Mouse (Mus musculus) midbrain, embryonic 12.5 days (tissue): ENCODE data around the gene Tbc1d10c. TPM values are rescaled to one million over a fixed set of nuclear protein-coding genes. Genes with fewer than 3 reads are reported as not detected.

Source experiments
- microRNA-seq: library from miRNA; unstranded; fragments of <30 nt; microRNA quantifications from one replicate; pipeline ENCODE4, GENCODE M21; 2017
- polyA plus RNA-seq: library from polyadenylated mRNA; unstranded; fragments of >200 nt; fragmentation: Nextera tagmentation; extraction: Ambion mirVana; gene quantifications from 2 replicates; pipeline ENCODE4 v1.2.1, GENCODE M21; 2016

Tbc1d10c gene
- polyA plus RNA-seq, 1 experiment from 2014 or later: 0.73 TPM

Small RNA genes within 50 kb of the gene (microRNA-seq; reads per million reads assigned to microRNA genes)
- gene Gm26115: not detected

Other genes starting within 250 kb of the Tbc1d10c start
- gene Aldh3b3, start 232.6 kb downstream of the Tbc1d10c start, polyA plus RNA-seq: not detected in 2 replicates
- 0.62 and 1.0 TPM in 2 replicates for gene Aldh3b2, start 219.0 kb downstream of the Tbc1d10c start, polyA plus RNA-seq
- gene Acy3, start 204.7 kb downstream of the Tbc1d10c start, polyA plus RNA-seq: 0.88 and 1.3 TPM in 2 replicates
- gene Tbx10, start 198.5 kb downstream of the Tbc1d10c start, polyA plus RNA-seq: not detected in 2 replicates
- 15.6 and 17.6 TPM in 2 replicates for gene Nudt8, start 190.7 kb downstream of the Tbc1d10c start, polyA plus RNA-seq
- 3.5 and 4.5 TPM in 2 replicates for gene Gm49405, start 190.7 kb downstream of the Tbc1d10c start, polyA plus RNA-seq
- 3.6 and 5.2 TPM in 2 replicates for gene Doc2g, start 188.0 kb downstream of the Tbc1d10c start, polyA plus RNA-seq
- gene Ndufv1, start 178.5 kb downstream of the Tbc1d10c start, polyA plus RNA-seq: 181 and 188 TPM in 2 replicates
- gene Gstp1, start 153.3 kb downstream of the Tbc1d10c start, polyA plus RNA-seq: 323 and 328 TPM in 2 replicates
- gene Gstp2, start 145.3 kb downstream of the Tbc1d10c start, polyA plus RNA-seq: 1.6 and 2.4 TPM in 2 replicates
- not detected in 2 replicates for gene Gstp3, start 131.7 kb downstream of the Tbc1d10c start, polyA plus RNA-seq
- gene Cabp2, start 109.7 kb downstream of the Tbc1d10c start, polyA plus RNA-seq: not detected in 2 replicates
- 66.7 and 68.0 TPM in 2 replicates for gene Cdk2ap2, start 94.1 kb downstream of the Tbc1d10c start, polyA plus RNA-seq
- 27.2 and 29.0 TPM in 2 replicates for gene Pitpnm1, start 91.3 kb downstream of the Tbc1d10c start, polyA plus RNA-seq
- gene Aip, start 65.4 kb downstream of the Tbc1d10c start, polyA plus RNA-seq: 59.5 and 63.6 TPM in 2 replicates
- not detected in 2 replicates for gene Gpr152, start 51.5 kb downstream of the Tbc1d10c start, polyA plus RNA-seq
- gene Cabp4, start 47.3 kb downstream of the Tbc1d10c start, polyA plus RNA-seq: 0.12 and 0.14 TPM in 2 replicates
- gene Coro1b, start 42.7 kb downstream of the Tbc1d10c start, polyA plus RNA-seq: 121 and 133 TPM in 2 replicates
- 0.42 and 0.71 TPM in 2 replicates for gene Ptprcap, start 37.7 kb downstream of the Tbc1d10c start, polyA plus RNA-seq
- 62.8 and 63.3 TPM in 2 replicates for gene Rps6kb2, start 27.9 kb downstream of the Tbc1d10c start, polyA plus RNA-seq
- 3.8 and 4.2 TPM in 2 replicates for gene Carns1, start 15.8 kb downstream of the Tbc1d10c start, polyA plus RNA-seq
- 709 and 733 TPM in 2 replicates for gene Ppp1ca, start 781 bp upstream of the Tbc1d10c start, polyA plus RNA-seq
- 35.0 and 41.5 TPM in 2 replicates for gene Rad9a, start 10.4 kb upstream of the Tbc1d10c start, polyA plus RNA-seq
- gene Clcf1, start 23.0 kb upstream of the Tbc1d10c start, polyA plus RNA-seq: 0.48 and 0.94 TPM in 2 replicates
- gene AC109138.7, start 23.1 kb upstream of the Tbc1d10c start, polyA plus RNA-seq: not detected in 2 replicates
- 15.2 and 16.1 TPM in 2 replicates for gene Pold4, start 40.6 kb upstream of the Tbc1d10c start, polyA plus RNA-seq
- gene Ssh3, start 77.9 kb upstream of the Tbc1d10c start, polyA plus RNA-seq: 6.0 and 7.5 TPM in 2 replicates
- gene Ankrd13d, start 91.9 kb upstream of the Tbc1d10c start, polyA plus RNA-seq: 17.6 and 18.9 TPM in 2 replicates
- gene Grk2, start 114.9 kb upstream of the Tbc1d10c start, polyA plus RNA-seq: 18.4 and 19.3 TPM in 2 replicates
- gene Kdm2a, start 207.0 kb upstream of the Tbc1d10c start, polyA plus RNA-seq: 58.0 and 63.2 TPM in 2 replicates
- 6.7 and 10.3 TPM in 2 replicates for gene Rhod, start 248.1 kb upstream of the Tbc1d10c start, polyA plus RNA-seq